Mouse (Mus musculus) CD8-positive naive resting alpha-beta T cell, adult 2 months (primary cell): ENCODE results near the gene Nxn.

Experiments
- DNase-seq, 2 experiments: peaks; one replicate each; pipeline ENCODE4 v3.0.0; 2022; ENCODE audit warnings: low read depth in 2 of 2, low spot score in 2 of 2

Nxn gene

GRCm38 (mm10) chr11:76363636-76364035 lies 35.3 kb downstream of the Nxn start:
- no peak for DNase-seq

GRCm38 (mm10) chr11:76363178-76363577 lies 35.8 kb downstream of the Nxn start:
- DNase-seq, result no peak

GRCm38 (mm10) chr11:76361422-76361821 lies 37.5 kb downstream of the Nxn start:
- no peak for DNase-seq

- DNase-seq, result no peak
These were observed 38.7 kb downstream of the Nxn start for GRCm38 (mm10) chr11:76360255-76360654.

- no peak for DNase-seq
These were observed 40.2 kb downstream of the Nxn start for GRCm38 (mm10) chr11:76358628-76359320.

- DNase-seq, result no peak
These were observed 41.5 kb downstream of the Nxn start for GRCm38 (mm10) chr11:76357464-76357863.

- no peak for DNase-seq
These were observed 42.8 kb downstream of the Nxn start for GRCm38 (mm10) chr11:76356091-76356490.

- DNase-seq, result no peak
These were observed 43.5 kb downstream of the Nxn start for GRCm38 (mm10) chr11:76355425-76355824.

- DNase-seq, result no peak
These were observed 45.9 kb downstream of the Nxn start for GRCm38 (mm10) chr11:76352861-76353558.

- DNase-seq, result no peak
These were observed 47.3 kb downstream of the Nxn start for GRCm38 (mm10) chr11:76351624-76352011.

GRCm38 (mm10) chr11:76350931-76351623 lies 47.9 kb downstream of the Nxn start:
- DNase-seq, result no peak

- DNase-seq, result no peak
These were observed 49.1 kb downstream of the Nxn start for GRCm38 (mm10) chr11:76349833-76350232.

GRCm38 (mm10) chr11:76347589-76347988 lies 51.4 kb downstream of the Nxn start:
- no peak for DNase-seq

GRCm38 (mm10) chr11:76343031-76343430 lies 55.9 kb downstream of the Nxn start:
- DNase-seq, result no peak

- DNase-seq, result no peak
These were observed 56.9 kb downstream of the Nxn start for GRCm38 (mm10) chr11:76341884-76342645.

- no peak for DNase-seq
These were observed 57.8 kb downstream of the Nxn start for GRCm38 (mm10) chr11:76341163-76341562.

- DNase-seq, result no peak
These were observed 59.1 kb downstream of the Nxn start for GRCm38 (mm10) chr11:76339830-76340229.

GRCm38 (mm10) chr11:76339141-76339540 lies 59.8 kb downstream of the Nxn start:
- no peak for DNase-seq

- DNase-seq, result no peak
These were observed 60.3 kb downstream of the Nxn start for GRCm38 (mm10) chr11:76338656-76339055.

- no peak for DNase-seq
These were observed 61.2 kb downstream of the Nxn start for GRCm38 (mm10) chr11:76337764-76338163.

GRCm38 (mm10) chr11:76337236-76337635 lies 61.7 kb downstream of the Nxn start:
- DNase-seq, result no peak
